Mouse (Mus musculus) right cerebral cortex, postnatal 36 days (tissue): ENCODE measurements around the gene Chrna1.
"Not testable (repeated sequence)": the region's sequence is repeated elsewhere in the genome, so short reads cannot be mapped to it uniquely, and the experiment has no call there.

ENCODE experiments used
- DNase-seq, 2 experiments: peaks; one replicate each; pipeline ENCODE4 v3.0.0; 2022; ENCODE audit warnings: low spot score in 2 of 2, mixed read lengths in 1 of 2

Chrna1 gene

GRCm38 (mm10) chr2:73557061-73557460, 23.1 kb downstream of the Chrna1 start:
- DNase-seq, result not testable (repeated sequence)

GRCm38 (mm10) chr2:73554389-73554788, 25.7 kb downstream of the Chrna1 start:
- no peak for DNase-seq

DNA sequence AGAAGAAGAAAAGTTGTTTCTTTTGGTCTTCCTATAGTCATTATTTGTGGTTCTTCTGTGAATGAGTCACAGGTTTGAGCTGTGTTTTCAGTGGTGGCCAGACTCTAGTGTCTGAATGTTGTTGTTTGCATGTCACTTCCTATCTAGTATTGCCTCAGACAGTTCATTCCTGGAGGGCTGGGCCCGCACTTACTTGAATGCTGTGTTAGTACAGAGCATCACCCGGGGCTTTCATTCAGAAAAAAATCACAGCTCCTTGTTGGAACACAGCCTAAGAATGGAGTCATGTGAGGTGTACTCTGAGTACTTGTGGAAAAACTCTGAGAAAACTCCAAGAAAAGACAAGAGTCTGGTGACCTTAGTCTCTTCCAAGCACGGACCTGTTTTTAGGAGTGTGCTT, 27.2 kb downstream of the Chrna1 start:
- no peak for DNase-seq

- DNase-seq, result no peak
Measured at GRCm38 (mm10) chr2:73550725-73551124, 29.4 kb downstream of the Chrna1 start.

- DNase-seq, result no peak
Measured at GRCm38 (mm10) chr2:73548542-73548941, 31.6 kb downstream of the Chrna1 start.

- DNase-seq, result no peak
Measured at GRCm38 (mm10) chr2:73547256-73547655, 32.9 kb downstream of the Chrna1 start.

DNA sequence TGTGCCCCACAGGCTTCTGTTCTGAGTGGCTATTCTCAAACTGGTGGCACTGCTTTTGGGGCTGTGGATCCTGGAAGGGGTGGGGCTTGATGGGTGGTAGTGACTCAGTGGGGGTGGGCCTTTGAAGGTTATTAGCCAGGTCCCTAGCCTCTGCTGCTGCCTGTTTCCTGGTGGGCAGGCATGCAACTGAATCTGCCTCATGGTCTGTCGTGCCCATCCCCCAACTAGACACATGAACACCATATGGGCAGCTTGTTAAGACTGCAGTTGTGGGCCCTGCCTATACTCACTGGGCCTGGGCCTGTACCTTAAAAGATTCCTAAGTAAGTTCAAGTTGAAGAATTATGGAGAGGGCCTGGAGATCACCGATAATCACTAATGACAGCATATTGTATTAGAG, 34.6 kb downstream of the Chrna1 start:
- no peak for DNase-seq

GRCm38 (mm10) chr2:73540450-73541162, 39.5 kb downstream of the Chrna1 start:
- no peak for DNase-seq

DNA sequence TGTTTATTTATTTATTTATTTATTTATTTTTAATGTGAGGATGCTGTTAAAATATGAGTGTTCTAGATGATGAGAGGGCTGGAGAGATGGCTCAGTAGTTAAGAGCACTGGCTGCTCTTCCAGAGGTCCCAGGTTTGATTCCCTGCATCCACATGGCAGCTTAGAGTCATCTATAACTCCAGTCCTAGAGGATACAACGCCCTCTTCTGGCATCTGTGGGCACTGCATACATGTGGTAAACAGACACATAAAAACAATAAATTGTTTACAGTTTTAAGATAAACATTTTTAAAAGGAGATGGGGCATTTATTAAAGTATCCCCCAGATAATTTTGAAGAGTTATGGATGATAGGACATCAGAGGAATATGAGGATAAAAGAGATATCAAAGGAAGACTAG, 40.4 kb downstream of the Chrna1 start:
- DNase-seq, result no peak

- no peak for DNase-seq
Measured at GRCm38 (mm10) chr2:73539141-73539540, 41.0 kb downstream of the Chrna1 start.

- no peak for DNase-seq
Measured at GRCm38 (mm10) chr2:73538590-73538989, 41.5 kb downstream of the Chrna1 start.

DNA sequence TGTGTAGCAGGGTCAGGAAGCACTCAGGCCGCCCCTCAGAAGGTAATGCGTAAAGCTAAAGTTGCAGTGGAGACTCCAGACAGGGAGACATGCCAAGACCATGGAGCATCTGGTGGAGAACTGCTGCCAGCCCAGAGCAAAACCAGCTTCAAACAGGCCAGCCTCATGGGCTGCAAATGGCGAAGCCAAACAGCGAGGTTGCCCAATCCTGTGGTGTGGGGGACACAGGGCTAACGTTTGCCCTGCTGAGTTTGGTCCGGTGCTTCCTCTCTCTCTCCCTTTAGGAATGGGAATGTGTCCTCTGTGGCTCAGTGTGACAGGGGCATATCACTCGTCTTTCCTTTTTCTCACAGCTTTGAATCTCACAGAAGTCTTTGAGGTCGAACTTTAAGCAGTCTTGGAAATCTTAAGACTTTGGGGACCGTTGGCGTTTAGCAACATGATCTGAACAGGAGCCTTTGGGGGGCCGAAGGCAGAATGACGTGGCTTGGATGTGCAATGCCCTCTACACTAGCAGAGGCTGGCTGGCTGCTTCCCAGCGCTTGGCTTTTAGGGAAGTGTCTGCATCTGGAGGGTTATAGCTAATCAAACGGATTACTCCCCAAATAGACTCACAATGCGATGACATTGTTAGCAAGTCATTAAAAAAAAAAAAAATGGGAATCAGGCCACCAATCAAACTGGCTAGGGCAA, 43.9 kb downstream of the Chrna1 start:
- DNase-seq, result no peak

- DNase-seq, result no peak
Measured at GRCm38 (mm10) chr2:73534720-73535119, 45.4 kb downstream of the Chrna1 start.

- DNase-seq, result no peak
Measured at GRCm38 (mm10) chr2:73530487-73530886, 49.7 kb downstream of the Chrna1 start.

- peak; percentile 47 to 58 for DNase-seq
Measured at GRCm38 (mm10) chr2:73529356-73530330, 50.5 kb downstream of the Chrna1 start, which contains the start of gene Wipf1. Gene Wipf1, minus strand, starts transcription at chr2:73529734.

GRCm38 (mm10) chr2:73528516-73529355, 51.4 kb downstream of the Chrna1 start:
- no peak for DNase-seq

DNA sequence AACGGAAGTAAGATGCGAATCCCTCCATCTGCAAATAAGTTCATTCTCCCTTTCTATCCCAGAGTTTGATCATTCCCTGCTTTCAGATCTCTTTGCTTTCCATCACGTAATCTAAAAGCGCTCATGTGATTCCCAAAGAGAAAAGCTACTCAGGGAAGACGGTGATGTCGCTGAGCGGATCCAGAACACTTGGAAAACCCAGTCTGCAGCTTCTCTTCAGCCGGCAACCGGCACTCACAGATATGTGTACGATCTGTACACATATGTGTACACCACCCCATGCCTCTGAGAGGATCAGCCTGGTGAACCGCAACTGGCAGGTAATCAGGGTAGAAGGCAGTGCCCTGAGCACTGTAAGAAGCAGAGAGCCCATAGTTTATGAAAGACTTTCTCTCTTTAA, 52.2 kb downstream of the Chrna1 start:
- DNase-seq, result no peak

GRCm38 (mm10) chr2:73526691-73527090, 53.4 kb downstream of the Chrna1 start:
- no peak for DNase-seq

DNA sequence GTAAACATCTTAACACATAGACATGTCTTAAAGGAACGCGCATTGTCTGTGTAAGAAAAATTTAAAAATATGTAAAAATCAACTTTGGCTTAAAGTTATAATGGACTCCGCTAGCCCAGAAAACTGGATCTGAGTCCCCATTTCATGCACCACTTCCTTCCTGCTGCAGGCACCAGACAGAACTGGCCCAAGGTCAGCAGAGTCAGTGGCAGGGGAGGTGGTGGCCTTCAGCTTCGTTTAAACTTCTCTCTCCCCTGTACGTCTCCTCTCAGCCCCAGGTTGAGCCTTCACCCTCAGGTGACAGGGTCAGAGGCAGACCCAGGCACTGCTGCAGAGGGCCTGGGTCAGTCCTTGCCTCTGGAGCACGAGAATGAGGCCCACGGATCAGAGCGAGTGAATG, 57.2 kb downstream of the Chrna1 start:
- DNase-seq, result no peak

DNA sequence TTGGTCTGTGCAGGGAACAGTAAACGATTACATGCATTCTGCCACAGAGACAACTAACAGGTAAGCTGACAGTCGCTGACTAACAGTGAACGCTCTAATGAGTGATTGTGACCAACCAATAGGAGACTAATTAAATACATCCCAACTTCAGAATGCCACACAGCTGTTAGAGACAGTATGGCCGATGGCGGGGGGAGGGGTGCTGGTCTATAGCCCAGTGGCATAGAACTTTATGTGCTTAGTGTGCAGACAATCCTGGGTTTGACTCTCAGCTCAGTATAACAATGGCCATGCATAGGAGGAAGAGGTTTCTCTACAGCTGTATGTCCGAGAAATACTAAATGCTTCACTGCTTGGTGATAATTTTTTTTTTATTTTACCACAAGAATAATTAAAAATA, 57.8 kb downstream of the Chrna1 start:
- DNase-seq, result no peak

GRCm38 (mm10) chr2:73521737-73522136, 58.4 kb downstream of the Chrna1 start:
- no peak for DNase-seq
